Mouse (Mus musculus): ENCODE data around the gene Rab30. TPM values are rescaled to one million over a fixed set of nuclear protein-coding genes. Genes with fewer than 3 reads are reported as not detected.

Rab30 gene
- total RNA-seq, 2 experiments from 2014 or later = 32.6 to 36.0 TPM

DNA sequence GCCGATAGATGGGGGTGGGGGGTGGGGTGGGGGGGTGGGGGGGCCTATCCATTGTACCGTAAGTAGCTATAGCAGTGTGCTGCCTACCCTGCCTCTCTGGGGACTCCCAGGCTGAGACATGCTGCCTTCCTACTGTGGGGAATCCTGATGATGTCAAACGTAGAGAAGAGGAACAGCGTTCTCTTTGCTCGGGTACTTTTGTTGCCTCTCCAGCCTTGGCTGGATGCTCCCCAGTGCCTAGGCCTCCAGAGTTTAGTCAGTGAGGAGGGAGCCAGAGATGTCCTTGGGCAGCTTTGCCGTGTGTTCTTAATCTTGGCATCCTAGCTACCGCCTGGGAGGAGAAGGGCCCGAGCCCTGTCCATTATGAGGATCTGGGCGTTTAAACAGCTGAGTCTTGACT is 41.1 kb downstream of the Rab30 start:
- no peak for DNase-seq (ENCODE audit: low spot score in 2 of 2)
- intact Hi-C loops (cut with DNase I) = no loop called here

DNA sequence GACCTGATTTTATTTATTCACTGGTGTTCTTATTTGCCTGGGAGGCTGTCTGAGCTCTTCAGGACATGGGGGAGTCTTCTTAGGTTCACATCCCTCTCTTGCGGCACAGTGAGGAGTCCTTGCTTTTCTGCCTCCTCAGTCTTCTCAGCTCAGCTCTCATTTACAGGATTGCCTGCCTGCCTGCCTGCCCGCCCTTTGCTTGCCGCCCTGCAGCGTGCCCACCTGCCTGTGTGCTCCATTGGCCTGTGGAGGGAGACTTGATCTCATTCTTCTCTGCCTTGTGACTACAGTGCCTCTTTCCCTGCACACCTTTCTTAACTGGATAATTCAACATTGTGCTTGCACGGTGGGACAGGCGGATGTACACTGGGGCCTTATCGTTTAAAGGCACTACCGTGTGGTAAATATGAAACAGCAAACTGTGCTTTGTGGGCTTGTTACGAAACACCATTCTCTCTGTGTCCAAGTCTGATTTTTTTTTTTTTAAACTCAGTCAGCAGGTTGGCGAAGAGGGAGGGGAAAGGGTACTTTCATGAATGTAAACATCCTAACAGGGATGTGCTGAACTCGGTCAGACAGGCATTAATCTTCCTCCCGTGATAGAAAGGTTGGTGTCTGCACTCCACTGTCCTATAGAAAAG is 41.9 kb downstream of the Rab30 start:
- DNase-seq (ENCODE audit: low spot score in 2 of 2) = no peak

DNA sequence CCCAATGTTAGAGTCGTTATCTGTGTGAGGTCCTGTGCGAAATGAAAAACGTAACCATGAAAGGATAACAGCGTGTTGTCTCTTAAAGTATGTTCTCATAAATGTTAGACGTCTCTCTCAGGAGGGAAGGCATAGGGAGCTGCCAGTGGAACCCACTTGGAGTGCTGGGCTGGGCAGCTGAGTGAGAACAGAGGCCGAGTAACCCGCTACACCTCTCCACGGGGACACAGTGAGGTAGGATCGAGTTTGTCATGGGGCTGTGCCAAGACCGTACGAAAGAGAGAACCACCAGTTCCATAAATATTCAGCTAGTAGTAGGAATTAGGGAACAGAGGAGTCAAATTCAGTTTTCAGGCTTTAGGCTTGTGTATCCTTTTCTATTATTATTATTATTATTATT is 42.5 kb downstream of the Rab30 start:
- DNase-seq (ENCODE audit: low spot score in 2 of 2) = no peak
- intact Hi-C loops (cut with DNase I) = no loop called here

More for the DNA sequence above, 41.9 kb downstream of the Rab30 start:
- intact Hi-C loops (cut with DNase I) = no loop called here

DNA sequence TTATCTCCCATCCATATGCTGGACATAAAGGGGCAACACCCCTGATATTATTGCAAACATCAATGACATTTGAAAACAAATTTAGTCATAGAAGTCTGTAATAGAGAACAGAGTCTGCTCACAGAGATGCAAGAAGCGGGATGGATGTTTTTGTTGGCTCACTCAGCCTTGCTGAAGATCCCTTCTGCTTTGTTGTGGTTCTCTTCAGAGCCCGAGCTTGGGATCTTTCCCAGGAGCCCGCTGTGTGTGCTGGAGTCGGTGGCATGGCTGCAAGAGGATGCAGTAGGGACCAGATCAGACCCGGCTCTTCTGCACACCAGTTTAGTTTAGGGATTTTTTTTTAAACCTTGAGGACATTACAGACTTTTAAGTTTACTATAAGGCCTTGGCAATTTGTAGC is 54.3 kb downstream of the Rab30 start:
- intact Hi-C loops (cut with DNase I) = no loop called here
- DNase-seq (ENCODE audit: low spot score in 2 of 2) = peak in 1 of 2 experiments; percentile 17

DNA sequence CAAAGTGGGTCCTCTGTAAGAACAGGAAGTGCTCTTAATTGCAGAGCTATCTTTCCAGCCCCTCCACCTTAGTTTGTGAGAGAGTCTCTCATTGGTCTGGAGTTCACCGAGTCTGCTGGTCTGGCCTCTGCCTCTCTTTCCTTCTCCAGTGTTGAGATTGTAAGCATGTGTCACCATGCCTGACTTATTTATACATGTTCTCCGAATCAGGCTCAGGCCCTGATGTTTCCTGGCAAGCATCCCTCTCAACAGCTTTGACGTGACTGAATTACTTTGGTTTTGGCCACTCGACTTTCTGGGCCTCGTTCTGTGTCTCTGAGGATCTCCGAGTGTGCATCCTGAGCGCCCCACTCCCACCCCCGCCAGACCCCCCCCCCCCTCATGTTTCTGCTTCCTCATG is 55.4 kb downstream of the Rab30 start:
- intact Hi-C loops (cut with DNase I) = no loop called here
- no peak for DNase-seq (ENCODE audit: low spot score in 2 of 2)

DNA sequence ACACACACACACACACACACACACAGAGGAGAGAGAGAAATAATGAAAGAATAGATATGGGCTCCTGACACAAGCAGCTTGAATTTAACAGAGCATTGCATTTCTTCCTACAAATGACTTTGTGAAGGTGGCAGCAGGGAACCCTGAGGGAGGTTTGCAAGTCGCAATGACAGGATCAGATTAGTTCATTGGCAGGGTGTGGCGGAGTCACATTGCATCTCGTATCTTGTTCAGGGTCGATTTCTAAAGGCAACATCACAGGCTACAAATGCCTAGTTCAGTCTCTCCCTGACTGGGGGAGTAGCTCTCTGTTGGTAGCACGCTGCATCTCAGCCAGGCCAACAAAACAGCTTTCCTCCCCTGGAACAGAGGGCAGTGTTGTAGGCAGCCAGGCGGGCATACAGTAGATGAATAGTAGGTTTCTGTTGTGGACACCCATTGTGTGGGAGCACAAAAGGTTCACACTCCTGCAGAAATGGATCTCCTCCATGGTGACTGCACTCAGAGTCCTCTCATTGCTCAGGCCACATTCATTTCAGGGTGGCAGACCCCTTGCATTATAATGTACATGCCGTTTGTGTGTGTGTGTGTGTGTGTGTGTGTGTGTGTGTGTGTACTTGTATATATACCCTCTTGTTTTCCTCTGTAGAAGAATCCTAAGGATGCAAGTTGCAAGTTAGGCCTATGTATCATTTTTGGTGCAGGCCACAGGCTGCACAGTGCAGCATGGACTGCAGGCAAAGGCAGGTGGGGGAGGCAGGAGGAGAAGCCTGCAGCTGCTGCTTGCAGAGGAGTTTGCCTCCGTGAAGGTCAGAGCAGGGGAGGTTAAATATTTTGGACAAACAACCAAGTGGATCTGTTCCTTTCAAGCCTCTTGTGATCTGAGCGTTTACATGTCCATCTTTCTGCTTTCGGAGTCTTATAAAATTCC is 58.5 kb downstream of the Rab30 start:
- DNase-seq (ENCODE audit: low spot score in 2 of 2) = peak in 1 of 2 experiments; percentile 10
- intact Hi-C loops (cut with DNase I) = no loop called here

DNA sequence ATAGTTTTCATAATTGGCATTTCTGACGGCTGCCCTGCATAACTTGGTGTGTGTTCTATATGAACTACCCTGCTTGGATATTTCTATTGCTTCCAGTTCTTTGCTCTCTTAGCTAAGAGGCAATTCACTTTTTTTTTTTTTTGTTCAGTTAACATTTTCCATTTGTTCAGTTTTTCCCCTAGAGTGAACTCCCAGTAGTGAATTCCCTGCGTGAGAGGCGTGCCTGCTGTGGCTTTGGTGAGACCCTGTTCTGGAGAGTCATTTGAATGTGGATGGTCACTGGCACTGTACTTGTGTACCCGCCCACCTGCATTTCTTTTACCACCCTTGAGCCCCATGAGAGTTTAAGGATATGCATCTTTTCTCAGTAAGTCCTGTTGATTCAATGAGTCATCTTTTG is 60.8 kb downstream of the Rab30 start:
- no peak for DNase-seq (ENCODE audit: low spot score in 2 of 2)
- intact Hi-C loops (cut with DNase I) = no loop called here

DNA sequence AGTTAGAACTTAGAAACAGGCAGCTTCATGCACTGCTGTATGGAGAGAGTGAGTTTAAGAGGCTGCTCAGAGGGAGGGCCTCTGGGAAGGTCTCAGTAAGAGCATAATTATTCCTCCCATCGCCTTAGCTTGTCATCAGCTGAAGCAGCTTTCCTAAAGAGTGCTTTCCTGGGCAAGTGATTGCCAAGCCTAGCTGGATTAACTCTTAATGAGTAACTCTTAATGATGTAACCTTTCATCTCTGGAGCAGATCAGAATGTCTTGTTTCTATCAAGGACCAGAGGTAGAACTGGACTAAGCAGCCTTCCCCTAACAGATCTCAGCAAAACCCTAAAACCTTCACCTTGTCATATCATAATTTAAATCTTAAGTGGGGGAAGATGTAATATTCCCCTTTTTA is 61.8 kb downstream of the Rab30 start:
- intact Hi-C loops (cut with DNase I) = no loop called here

DNA sequence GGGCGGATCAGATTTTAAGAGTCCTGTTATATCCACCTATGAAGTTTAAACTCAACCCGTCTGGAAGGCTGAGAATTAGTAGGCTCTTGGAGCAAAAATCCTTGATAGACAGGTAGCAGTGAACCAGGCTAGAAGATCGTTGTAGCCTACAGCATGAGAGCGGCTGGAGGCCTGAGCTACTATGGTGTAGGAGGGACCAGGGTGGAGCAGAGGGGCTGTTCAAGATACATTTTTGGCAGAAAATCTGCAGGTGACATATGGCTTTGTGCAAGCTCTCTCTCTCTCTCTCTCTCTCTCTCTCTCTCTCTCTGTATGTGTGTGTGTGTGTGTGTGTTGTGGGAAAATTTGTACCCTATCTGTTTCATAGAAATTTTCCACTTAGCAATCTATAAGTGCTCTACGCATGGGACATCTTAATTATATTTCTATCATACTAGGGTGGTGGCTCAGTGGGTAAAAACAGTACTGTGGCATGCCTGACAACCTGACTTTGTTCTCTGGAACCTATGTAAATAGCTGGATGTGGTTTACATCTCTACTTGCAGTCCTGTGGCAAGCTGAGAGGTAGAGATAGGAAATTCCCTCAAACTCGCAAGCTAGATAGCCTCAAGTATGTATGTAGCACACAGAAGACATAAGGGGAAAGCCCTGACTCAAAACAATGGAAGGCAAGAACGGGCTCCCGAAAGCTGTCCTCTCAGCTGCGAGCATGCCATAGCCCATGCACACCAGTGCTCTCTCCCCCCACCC is 63.7 kb downstream of the Rab30 start:
- intact Hi-C loops (cut with DNase I) = no loop called here
- no peak for DNase-seq (ENCODE audit: low spot score in 2 of 2)

More for the DNA sequence above, 61.8 kb downstream of the Rab30 start:
- no peak for DNase-seq (ENCODE audit: low spot score in 2 of 2)

DNA sequence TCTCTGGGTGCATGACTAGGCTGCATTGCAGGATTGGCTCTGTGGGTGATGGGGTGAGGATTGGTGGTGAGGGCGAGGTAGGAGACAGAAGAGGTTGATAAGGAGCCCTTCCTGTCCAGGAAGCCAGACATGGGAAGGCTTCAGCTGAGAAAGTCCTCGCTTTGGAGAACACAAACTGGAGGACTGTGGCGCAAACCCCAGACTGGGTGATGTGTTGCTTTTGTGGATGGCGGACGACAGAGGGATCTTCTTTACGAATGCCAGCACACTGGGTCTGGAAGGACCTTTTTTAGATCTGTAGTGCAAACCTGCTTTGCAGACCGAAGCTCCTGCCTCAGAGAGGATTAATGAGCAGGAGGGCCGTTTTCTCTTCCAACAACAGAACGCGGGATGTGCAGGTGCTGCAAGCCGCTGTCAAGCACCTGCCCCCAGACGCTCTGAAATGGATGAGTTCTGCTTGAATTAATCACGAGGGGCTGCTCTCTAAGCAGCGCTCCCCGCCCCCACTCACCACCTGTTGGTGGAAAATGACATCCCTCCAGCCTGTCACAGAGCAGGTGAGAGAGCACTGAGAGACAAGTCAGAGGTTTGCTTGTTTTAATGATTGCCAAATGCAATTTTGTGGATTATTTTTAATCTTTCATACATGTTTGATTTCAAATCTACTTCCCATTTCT is 65.2 kb downstream of the Rab30 start:
- intact Hi-C loops (cut with DNase I) = no loop called here
- peak; percentile 45 to 53 for DNase-seq (ENCODE audit: low spot score in 2 of 2)

DNA sequence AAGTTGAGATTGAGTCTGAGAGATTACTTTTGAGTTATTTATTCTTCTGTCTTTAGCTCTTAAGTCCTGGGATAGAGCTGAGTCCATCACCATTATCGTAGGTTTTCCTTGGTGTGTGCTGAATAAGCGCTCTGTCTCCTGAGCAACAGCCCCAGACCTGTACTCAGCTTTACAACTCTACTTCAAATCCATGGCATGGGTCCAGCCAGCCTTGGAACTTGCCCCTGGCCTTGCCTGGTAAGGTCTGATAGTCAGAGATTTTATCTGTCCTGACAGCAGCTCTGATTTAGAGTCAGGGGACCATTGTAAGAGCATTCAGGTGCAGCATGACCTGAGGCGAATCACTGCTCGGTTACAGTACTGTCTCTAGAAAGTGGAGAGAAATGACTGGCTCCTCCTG is 66.1 kb downstream of the Rab30 start:
- intact Hi-C loops (cut with DNase I) = no loop called here
- no peak for DNase-seq (ENCODE audit: low spot score in 2 of 2)

DNA sequence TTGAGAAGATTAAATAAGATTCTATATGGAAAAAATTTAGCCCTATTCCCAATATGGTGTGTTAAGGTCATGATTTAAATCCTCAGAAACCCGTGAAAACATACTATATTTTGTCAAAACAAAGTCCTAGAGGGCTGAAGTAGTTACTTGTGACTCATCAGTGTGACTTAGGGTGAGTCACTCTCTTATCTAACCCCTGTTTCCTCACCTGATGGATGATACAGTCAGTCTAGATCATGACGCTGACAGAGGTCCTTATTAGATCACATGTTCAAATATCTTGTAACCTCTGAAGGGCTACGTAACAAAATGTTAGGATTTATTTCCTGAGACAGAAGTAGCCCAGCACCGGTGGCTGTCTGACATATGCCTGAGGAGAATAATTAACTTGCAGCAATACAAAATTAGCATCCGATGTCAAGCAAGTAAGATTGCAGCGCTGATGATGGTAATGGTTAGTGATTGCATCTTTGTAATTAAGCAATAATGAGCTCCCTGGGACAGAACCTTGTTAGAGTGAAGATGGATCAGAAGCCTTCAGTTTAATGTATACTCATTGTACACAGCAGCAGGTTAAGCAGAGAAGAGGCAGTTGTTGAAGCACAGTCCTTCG is 70.4 kb downstream of the Rab30 start:
- intact Hi-C loops (cut with DNase I) = no loop called here
- DNase-seq (ENCODE audit: low spot score in 2 of 2) = no peak

DNA sequence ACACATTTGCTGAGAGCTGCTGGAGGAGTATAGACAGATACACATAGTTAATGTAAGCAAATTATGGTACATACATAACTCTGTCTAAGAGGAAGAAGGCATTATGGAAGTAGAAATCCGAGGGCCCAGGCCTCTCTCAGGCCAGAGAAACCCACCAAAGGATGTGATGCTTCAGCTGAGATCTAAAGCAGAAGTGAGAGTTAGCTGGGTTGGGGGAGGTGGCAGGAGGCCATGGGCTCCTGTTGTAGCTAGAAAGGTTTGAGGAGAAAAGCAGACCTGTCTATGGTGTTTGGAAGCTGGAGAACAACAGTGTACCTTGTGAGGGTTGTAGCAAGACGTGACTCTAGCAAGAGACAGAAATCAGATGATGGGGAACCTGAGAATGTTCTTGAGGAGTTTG is 75.8 kb downstream of the Rab30 start:
- intact Hi-C loops (cut with DNase I) = no loop called here
- no peak for DNase-seq (ENCODE audit: low spot score in 2 of 2)

DNA sequence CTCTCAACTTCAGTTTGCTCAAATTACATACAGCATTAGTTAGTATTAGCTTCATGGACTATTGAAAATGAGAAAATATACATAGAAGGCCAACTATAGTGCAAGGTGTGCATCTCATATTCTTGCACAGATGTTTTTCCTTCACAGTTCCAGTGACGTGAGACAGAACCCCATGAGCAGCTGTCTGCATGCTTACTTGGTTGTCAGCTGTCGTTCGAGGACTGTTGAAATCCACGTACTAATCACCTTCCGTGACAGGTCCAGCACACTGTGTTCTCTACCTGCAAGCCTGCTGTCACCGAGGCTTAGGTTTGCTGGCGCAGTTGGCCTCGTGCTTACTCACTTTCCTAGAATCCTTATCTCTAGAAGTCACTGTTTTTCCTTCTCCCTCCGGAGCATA is 76.5 kb downstream of the Rab30 start:
- intact Hi-C loops (cut with DNase I) = no loop called here
- no peak for DNase-seq (ENCODE audit: low spot score in 2 of 2)

DNA sequence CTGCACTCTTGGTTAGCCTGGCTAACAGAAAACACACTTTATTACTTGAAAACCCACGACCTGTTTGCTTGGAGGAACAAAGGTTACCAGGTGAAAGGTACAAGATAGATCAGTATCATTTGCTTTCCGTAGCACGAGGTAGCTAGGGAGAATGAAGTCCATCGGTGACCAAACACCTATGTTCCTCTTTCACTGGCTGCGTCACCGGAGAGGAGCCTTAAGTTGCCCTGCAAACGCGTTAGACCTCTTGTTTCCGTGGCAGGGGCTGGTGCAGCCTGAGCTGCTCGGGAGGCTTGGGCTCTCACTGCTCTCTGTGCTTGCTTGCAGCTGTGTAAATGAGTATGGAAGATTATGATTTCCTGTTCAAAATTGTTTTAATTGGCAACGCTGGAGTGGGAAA is 78.3 kb downstream of the Rab30 start:
- intact Hi-C loops (cut with DNase I) = loop anchor here (10.0 kb wide), 1 partner anchor 75 kb away; the partner anchor contains the start of gene Rab30
- no peak for DNase-seq (ENCODE audit: low spot score in 2 of 2)

DNA sequence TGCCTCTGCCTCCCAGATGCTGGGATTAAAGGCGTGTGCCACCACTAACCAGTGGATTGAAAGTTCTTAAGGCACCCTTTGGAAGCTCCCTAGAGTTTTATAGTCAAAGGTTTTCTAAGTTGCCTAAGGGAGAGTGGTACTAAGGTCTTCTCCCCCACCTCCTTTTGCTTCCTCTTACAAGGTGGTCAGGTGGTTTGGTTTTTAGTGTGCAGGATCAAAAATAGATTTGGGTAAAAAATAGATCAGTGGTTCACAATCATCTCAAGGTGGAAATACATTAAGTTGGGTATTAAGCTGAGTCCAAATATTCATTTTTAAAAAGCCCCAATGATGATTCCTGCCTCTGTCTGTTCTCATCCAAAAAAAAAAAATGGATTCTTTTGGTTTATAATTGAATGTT is 79.0 kb downstream of the Rab30 start:
- no peak for DNase-seq (ENCODE audit: low spot score in 2 of 2)
- intact Hi-C loops (cut with DNase I) = loop anchor here (10.0 kb wide), 1 partner anchor 76 kb away; the partner anchor contains the start of gene Rab30

DNA sequence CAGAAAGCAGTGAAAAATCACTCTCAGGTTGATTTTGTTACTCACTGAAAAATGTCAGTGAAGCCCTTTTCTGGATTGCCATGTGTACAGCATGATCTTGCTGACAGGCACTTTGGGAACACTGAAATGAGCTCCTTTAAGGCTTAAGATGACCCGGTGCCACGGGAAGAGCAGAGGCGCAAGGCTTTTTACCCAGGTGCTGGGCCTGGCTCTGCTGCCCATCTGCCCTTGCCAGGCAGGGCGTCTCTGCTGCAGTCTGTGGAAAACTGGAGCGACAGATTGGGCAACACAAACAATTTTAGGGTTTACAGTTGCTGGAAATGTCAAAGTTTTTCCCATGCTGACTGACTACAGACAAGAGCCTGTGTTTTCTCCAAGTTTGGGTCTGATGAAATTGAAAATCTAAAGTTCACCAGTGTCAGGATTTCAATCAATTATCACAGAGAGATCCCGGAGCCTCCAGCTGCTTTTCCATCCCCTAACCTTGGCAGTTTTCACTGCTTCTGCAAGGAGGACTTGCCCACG is 79.6 kb downstream of the Rab30 start:
- intact Hi-C loops (cut with DNase I) = loop anchor here (10.0 kb wide), 1 partner anchor 76 kb away; the partner anchor contains the start of gene Rab30
- no peak for DNase-seq (ENCODE audit: low spot score in 2 of 2)

DNA sequence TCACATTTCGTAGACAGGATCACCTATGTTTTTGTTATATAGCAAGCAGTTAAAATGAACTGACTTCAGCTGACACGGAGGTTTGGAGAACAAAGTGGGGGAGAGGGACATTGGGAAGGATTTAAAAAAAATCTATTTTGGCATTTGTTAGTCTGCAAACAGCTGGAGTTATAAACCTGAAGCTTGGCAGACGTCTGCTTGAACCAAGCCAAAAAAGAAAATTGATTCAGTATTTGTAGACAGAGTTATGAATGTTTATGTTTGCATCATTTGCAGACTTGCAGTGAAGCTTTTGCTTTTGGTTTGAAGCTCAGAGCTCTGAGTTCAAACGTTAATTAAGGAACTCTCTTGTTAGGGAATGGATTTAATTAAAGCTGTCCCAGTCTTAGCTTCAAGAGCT is 80.5 kb downstream of the Rab30 start:
- intact Hi-C loops (cut with DNase I) = loop anchor here (10.0 kb wide), 1 partner anchor 77 kb away; the partner anchor contains the start of gene Rab30
- DNase-seq (ENCODE audit: low spot score in 2 of 2) = no peak
